Mouse (Mus musculus) intestine, postnatal 0 days (tissue): Measurements from ENCODE around the gene Trabd2b. TPM values are rescaled to one million over a fixed set of nuclear protein-coding genes. Genes with fewer than 3 reads are reported as not detected.

ENCODE experiments used
- ATAC-seq: fragments of 200-750 bp; cut with Nextera tagmentation; 2 replicates; pipeline ENCODE4 v1.8.0; 2017; ENCODE audit warnings: mild to moderate bottlenecking, moderate TSS enrichment, moderate library complexity
- H3K27ac ChIP-seq: fragments of 300-500 bp; sonication (generic); 2 replicates; pipeline ENCODE4 v1.5.1; 2014; ENCODE audit warnings: mild to moderate bottlenecking, low read depth, low read length, moderate library complexity
- H3K27me3 ChIP-seq: fragments of 300-500 bp; sonication (generic); replicated peaks from 2 replicates; pipeline ENCODE4 v1.6.1; 2014; ENCODE audit warnings: low read length, mixed read lengths; ENCODE audit not compliant: control insufficient read depth, insufficient read depth
- H3K36me3 ChIP-seq: fragments of 300-500 bp; sonication (generic); 2 replicates; pipeline ENCODE4 v1.6.1; 2014; ENCODE audit warnings: mild to moderate bottlenecking, moderate library complexity; ENCODE audit not compliant: control insufficient read depth, insufficient read depth
- H3K4me1 ChIP-seq: fragments of 300-500 bp; sonication (generic); replicated peaks from 2 replicates; pipeline ENCODE4 v1.6.1; 2014; ENCODE audit warnings: antibody characterized with exemption, low read length, mixed read lengths; ENCODE audit not compliant: control insufficient read depth, insufficient read depth
- H3K4me2 ChIP-seq: fragments of 300-500 bp; sonication (generic); replicated peaks from 2 replicates; pipeline ENCODE4 v1.6.1; 2014; ENCODE audit warnings: low read depth, mild to moderate bottlenecking, moderate library complexity
- H3K4me3 ChIP-seq: fragments of 300-500 bp; sonication (generic); 2 replicates; pipeline ENCODE4 v1.5.1; 2014; ENCODE audit warnings: low read depth, low read length
- H3K9ac ChIP-seq: fragments of 300-500 bp; sonication (generic); 2 replicates; pipeline ENCODE4 v1.6.1; 2014; ENCODE audit warnings: mild to moderate bottlenecking, low read depth, low read length
- H3K9me3 ChIP-seq: fragments of 300-500 bp; sonication (generic); 2 replicates; pipeline ENCODE4 v1.6.1; 2016; ENCODE audit warnings: mixed run types; ENCODE audit not compliant: control insufficient read depth
- CTCF ChIP-seq: sonication (generic); IDR thresholded peaks from 2 replicates; pipeline ENCODE4 v1.5.1; 2016; ENCODE audit warnings: low read depth, mild to moderate bottlenecking, control low read depth, antibody characterized with exemption, moderate library complexity
- WGBS: fragments of 180-500 bp; shearing (Covaris S2); extraction: QIAGEN DNeasy Blood & Tissue Kit; methylation state at CpG from one replicate; pipeline ENCODE4 v1.1.7; 2014; 5-methylcytosine and 5-hydroxymethylcytosine counted together
- polyA plus RNA-seq: library from polyadenylated mRNA; unstranded; fragments of >200 nt; fragmentation: Nextera tagmentation; extraction: Ambion mirVana; gene quantifications from 2 replicates; pipeline ENCODE4 v1.2.1, GENCODE M21; 2015

Trabd2b gene
- polyA plus RNA-seq, 1 experiment from 2014 or later = 0.20 TPM

DNA sequence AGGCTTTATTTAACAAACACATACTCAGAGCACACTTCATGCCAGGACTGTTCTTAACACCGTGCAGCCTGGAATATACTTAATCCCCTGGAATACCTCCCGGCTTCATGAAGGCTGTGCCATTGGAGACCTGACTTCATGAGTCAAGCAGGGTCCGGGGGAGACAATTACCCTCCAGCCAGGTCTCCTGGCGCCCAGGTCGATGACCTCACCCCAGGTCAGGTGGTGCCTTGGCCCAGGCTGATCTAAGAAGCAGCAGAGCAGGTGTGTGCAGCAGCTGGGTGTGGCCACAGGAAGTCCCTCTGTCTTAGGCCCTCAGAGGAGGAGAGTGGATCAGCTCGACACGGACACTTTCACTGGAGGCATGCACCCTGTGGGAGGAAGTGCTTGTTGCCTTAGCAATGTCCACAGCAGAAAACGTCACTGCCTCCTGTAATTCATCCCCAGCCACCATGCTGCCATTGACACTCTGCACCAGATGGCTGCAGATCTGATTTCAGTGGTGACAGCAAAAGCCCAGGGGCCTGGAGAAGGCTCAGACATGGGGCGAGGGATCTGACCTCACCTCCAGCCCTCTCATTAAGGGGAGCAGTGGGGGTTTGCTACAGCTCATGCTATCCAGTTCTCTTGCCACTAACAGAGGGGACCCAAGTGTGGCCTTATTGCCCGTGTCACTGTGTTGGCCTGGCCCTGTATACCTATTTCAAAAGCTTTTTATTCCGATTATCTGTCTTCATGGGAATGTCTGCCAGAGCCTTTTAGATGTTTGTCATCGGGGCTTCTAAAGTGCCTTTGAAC is 171.8 kb downstream of the Trabd2b start:
- WGBS = 39% methylated on average over 12 of the region's 12 CpGs
- H3K36me3 ChIP-seq = no peaks in the 10 kb centered on the region
- TF ChIP-seq CTCF = no peak
- no peaks in the 10 kb centered on the region for H3K27me3 ChIP-seq
- no peaks in the 10 kb centered on the region for H3K9me3 ChIP-seq
- peak; percentile 84 for ATAC-seq
- H3K4me3 ChIP-seq = no peak overlapping the region
- H3K4me2 ChIP-seq = no peak overlapping the region
- H3K27ac ChIP-seq = no peak overlapping the region
- H3K9ac ChIP-seq = no peak overlapping the region
- no peaks in the 10 kb centered on the region for H3K4me1 ChIP-seq

DNA sequence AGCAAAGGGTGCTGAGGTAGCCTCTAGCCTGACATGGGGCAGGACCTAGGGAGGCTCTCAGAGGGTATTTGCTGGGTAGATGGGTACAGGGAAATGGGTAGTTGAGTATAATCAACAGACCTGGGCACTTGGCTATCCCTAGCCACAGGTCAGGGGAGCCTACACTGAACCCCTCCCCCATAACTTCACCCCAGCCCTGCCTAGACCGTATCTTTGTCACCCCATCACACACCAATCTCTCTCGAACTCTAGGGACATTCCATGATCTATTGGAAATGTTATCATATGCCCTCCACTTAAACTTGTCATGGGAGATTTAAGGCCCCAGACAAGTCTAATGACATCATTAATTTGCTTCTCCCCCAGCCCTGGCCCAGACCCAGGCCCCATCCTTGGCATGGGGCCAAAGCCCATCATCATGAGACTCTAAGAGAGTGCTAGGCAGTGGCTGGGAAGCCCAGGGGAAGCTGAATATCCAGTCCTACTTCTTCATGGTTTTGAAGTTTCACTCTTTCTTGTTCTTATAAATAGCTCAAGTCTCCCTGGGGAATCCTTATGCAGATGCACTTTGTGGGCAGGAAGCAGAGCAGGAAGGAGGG is 177.1 kb downstream of the Trabd2b start:
- Histone ChIP-seq H3K4me2 (no peak overlapping the region), H3K9ac (no peak overlapping the region), H3K36me3 (no peaks in the 10 kb centered on the region), H3K9me3 (no peaks in the 10 kb centered on the region), H3K4me1 (no peaks in the 10 kb centered on the region), H3K27me3 (no peaks in the 10 kb centered on the region), H3K27ac (no peak overlapping the region), H3K4me3 (no peak overlapping the region)
- no peak for TF ChIP-seq CTCF
- ATAC-seq = no peak
- WGBS = 49% methylated on average over 2 of the region's 2 CpGs

DNA sequence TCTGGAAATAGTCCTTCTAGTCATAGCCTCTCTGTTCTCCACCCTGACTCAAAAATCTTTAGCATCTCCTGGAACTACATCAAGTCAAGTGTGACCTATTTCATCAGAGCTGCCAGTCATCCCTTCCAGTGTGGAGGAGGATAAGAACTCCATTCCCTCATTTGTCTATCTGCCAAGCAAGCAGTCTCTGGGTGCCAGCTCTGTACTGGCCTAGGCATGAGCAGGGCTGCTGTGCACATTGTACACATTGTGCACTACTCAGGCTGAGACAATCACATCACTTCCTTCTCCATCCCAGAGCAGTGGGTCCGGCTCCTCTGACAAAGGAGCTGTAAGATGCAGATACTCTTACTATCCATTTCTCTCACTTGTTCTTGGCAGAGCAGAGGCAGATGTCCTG is 178.2 kb downstream of the Trabd2b start:
- Histone ChIP-seq H3K9me3 (no peaks in the 10 kb centered on the region), H3K4me3 (no peak overlapping the region), H3K9ac (no peak overlapping the region), H3K27ac (no peak overlapping the region), H3K27me3 (no peaks in the 10 kb centered on the region), H3K4me2 (no peak overlapping the region), H3K4me1 (no peaks in the 10 kb centered on the region), H3K36me3 (no peaks in the 10 kb centered on the region)
- no peak for ATAC-seq
- TF ChIP-seq CTCF = no peak
- WGBS = 76% methylated on average over 1 of the region's 1 CpGs

DNA sequence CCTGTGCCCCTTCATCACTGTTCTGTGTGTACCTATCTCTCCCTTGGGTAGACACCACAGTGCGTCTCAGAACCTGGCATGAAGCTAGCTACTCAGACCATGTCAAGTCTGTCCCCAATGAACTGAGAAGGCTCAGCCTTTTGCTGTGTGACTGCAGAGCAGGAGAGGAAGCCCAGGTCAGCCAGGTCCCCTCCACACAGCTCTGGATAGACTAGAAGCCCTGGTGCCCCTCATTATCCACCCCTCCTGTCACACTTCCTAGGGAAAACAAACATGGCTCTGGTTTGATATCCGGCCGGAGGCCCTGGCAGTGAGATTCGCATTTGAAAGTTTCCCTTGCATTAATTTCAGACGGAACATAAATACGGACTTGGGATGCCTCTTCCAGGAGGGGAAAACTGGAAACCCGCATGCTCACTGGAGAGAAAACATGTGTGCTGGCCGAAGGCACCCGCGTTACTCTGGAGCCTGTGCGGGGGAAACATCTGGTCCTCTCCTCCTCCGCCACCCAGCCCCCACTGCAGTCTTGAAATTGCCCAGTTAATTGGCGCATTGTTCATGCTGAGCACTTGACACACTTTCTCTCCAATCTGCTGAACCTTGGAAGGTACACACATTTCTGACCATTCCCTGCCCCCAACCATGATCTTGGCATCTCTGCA is 187.2 kb downstream of the Trabd2b start:
- H3K9ac ChIP-seq = no peak overlapping the region
- ATAC-seq = no peak
- no peak overlapping the region for H3K27ac ChIP-seq
- no peaks in the 10 kb centered on the region for H3K4me1 ChIP-seq
- WGBS = 61% methylated on average over 13 of the region's 13 CpGs
- H3K27me3 ChIP-seq = no peaks in the 10 kb centered on the region
- no peak overlapping the region for H3K4me3 ChIP-seq
- TF ChIP-seq CTCF = no peak
- no peaks in the 10 kb centered on the region for H3K36me3 ChIP-seq
- no peak overlapping the region for H3K4me2 ChIP-seq
- H3K9me3 ChIP-seq = no peaks in the 10 kb centered on the region

DNA sequence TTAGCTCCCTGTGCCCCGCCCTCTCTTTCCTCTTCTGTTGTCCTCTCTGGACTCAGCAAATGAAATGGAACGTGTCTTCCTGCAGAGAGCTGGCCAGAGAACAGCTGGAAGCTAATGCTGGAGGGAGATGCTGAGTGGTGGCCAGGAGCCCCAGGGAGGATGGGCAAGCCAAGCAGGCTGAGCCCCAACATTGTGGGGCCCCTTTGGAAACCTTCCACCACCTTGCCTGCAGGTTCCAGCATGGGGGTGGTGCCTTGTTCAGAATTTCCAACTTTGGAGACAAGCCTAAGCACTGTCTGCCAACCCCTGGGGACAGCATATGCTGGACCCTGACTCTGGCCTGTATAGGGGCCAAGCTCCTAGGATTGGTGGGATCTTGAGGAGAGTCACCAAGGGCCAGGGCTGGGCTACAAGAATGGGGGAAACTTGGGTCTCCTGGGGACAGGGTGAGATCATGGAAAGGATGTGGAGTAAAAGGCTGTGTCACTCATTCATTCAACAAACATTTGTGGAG is 188.7 kb downstream of the Trabd2b start:
- Histone ChIP-seq H3K27me3 (no peaks in the 10 kb centered on the region), H3K4me3 (no peak overlapping the region), H3K9ac (no peak overlapping the region), H3K4me2 (no peak overlapping the region), H3K27ac (no peak overlapping the region), H3K36me3 (no peaks in the 10 kb centered on the region), H3K4me1 (no peaks in the 10 kb centered on the region), H3K9me3 (no peaks in the 10 kb centered on the region)
- WGBS = 41% methylated on average over 2 of the region's 2 CpGs
- no peak for ATAC-seq
- no peak for TF ChIP-seq CTCF

DNA sequence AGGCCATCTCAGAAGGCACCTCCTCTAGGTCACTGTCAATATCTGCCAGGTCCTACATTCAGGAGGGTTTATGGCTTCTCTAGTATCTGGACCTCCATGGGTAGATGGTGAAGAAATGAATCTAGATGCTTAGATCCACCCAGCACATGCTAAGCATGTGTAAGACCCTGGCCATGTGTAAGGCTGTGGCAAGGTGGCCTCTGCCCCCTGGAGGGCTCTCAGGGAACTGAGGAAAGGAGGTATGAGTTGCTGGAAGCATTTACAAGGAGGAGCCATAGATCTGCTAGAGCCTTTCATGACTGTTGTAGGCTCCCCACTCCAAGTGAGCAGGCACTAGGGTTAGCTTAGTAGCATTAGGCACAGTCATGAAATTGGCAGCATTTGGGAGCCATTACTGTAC is 192.6 kb downstream of the Trabd2b start:
- no peak overlapping the region for H3K9ac ChIP-seq
- ATAC-seq = no peak
- H3K27ac ChIP-seq = no peak overlapping the region
- no peaks in the 10 kb centered on the region for H3K36me3 ChIP-seq
- no peak overlapping the region for H3K4me3 ChIP-seq
- no peaks in the 10 kb centered on the region for H3K27me3 ChIP-seq
- no peak overlapping the region for H3K4me2 ChIP-seq
- H3K4me1 ChIP-seq = no peaks in the 10 kb centered on the region
- TF ChIP-seq CTCF = peak; percentile 73
- no peaks in the 10 kb centered on the region for H3K9me3 ChIP-seq
